Mouse (Mus musculus) hindbrain, embryonic 10.5 days (tissue): Measurements from ENCODE around the gene Eloa. TPM values are rescaled to one million over a fixed set of nuclear protein-coding genes. Genes with fewer than 3 reads are reported as not detected.

ENCODE experiments used
- DNase-seq: peaks from one replicate; pipeline ENCODE4 v3.0.0-alpha.2; 2017; ENCODE audit warnings: low spot score
- H3K27ac ChIP-seq: fragments of 300-500 bp; sonication (generic); 2 replicates; pipeline ENCODE4 v1.5.1; 2016; ENCODE audit warnings: mild to moderate bottlenecking, moderate library complexity
- H3K27me3 ChIP-seq: fragments of 300-500 bp; sonication (generic); 2 replicates; pipeline ENCODE4 v1.6.1; 2016; ENCODE audit warnings: mild to moderate bottlenecking; ENCODE audit not compliant: poor library complexity, insufficient read depth, severe bottlenecking
- H3K36me3 ChIP-seq: fragments of 300-500 bp; sonication (generic); 2 replicates; pipeline ENCODE4 v1.6.1; 2016; ENCODE audit warnings: mild to moderate bottlenecking, moderate library complexity
- H3K4me1 ChIP-seq: fragments of 300-500 bp; sonication (generic); replicated peaks from 2 replicates; pipeline ENCODE4 v1.6.1; 2016; ENCODE audit warnings: mild to moderate bottlenecking
- H3K4me3 ChIP-seq: fragments of 300-500 bp; sonication (generic); 2 replicates; pipeline ENCODE4 v1.5.1; 2016; ENCODE audit warnings: mild to moderate bottlenecking, moderate library complexity
- H3K9me3 ChIP-seq: fragments of 300-500 bp; sonication (generic); 2 replicates; pipeline ENCODE4 v1.6.1; 2016; ENCODE audit warnings: mild to moderate bottlenecking, moderate library complexity
- WGBS: fragments of 180-500 bp; shearing (Covaris S2); methylation state at CpG from one replicate; pipeline ENCODE4 v1.1.7; 2016; 5-methylcytosine and 5-hydroxymethylcytosine counted together
- polyA plus RNA-seq: library from polyadenylated mRNA; unstranded; fragments of >200 nt; fragmentation: Nextera tagmentation; extraction: Ambion mirVana; gene quantifications from 2 replicates; pipeline ENCODE4 v1.2.1, GENCODE M21; 2016

The Eloa gene
- polyA plus RNA-seq, 1 experiment from 2014 or later: 31.0 TPM

DNA sequence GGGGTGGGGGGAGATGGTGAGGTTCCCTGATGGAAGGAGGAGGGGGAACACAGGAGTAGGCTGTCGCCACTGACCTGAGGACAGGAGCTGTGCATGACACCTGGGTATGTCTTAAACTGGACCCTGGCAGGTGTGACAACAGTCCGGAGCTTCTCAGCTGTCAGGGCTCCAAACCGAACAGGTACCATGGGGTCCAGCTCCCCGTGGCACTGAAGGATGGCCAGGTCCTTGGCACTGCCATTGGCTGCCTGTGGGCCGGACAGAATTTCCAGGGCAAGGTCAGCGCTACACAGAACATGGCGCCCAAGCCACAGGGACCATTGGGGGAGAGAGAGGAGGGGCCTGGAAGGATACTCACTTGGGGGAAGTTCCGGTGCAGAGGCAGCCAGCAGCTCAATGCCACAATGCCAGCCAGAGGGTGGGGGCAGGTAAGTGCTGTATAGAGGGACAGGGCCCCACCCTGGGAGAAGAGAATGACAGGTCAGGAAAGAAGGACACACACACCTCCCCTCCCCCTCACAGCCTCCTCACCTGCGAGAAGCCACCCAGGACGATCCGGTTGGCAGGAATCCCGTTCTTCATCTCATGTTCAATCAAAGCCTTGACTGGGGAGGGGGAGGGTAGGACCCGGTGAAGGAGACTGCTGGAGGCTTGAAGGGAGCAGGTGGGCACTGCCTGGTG lies 52.4 kb downstream of the Eloa start:
- peaks cover 54% of the 10 kb centered on the region for H3K4me1 ChIP-seq
- WGBS: 92% methylated on average over 13 of the region's 13 CpGs
- no peak overlapping the region for H3K27ac ChIP-seq
- 0 out of 2 replicates have a peak overlapping the region, but pooled peaks have one; percentile 18 for H3K4me3 ChIP-seq
- no peak for DNase-seq
- H3K9me3 ChIP-seq: no peaks in the 10 kb centered on the region
- no peaks in the 10 kb centered on the region for H3K27me3 ChIP-seq
- peaks cover 66% of the 10 kb centered on the region for H3K36me3 ChIP-seq

DNA sequence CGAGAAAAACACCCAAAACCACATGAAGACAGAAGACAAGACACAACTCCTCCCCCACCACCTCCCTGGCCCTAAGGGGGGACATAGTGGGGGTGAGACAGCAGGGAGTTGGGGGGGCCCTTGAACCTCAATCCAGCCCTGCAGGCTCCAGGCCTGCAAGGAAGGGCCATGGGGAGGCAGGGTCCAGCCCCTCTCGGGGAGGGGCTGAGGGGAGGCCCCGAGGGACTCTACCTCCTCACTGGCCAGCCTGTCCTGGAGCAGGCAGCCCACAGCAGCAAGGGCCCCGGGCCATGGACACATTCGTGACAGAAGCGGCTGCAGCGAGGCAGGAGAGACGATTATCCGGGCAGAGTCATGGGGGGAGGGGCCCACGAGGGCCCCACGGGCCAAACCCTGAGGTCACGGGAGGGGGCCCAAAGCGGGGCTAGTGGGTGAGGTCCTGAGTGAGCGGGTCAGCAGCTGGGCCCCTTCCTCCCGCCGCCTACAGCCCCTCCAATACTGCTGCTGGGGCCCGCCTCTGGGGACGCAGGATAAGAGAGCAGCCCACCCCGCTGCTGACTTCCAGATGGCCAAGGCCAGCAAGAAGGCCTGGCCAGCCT lies 53.2 kb downstream of the Eloa start:
- Histone ChIP-seq H3K9me3 (no peaks in the 10 kb centered on the region), H3K27me3 (no peaks in the 10 kb centered on the region), H3K27ac (0 out of 2 replicates have a peak overlapping the region, but pooled peaks have one; percentile 5), H3K4me3 (peak overlapping the region; percentile 18; the same call in 1 of the 2 replicates), H3K4me1 (peaks cover 58% of the 10 kb centered on the region), H3K36me3 (peaks cover 60% of the 10 kb centered on the region)
- DNase-seq: no peak
- 77% methylated on average over 19 of the region's 19 CpGs for WGBS

DNA sequence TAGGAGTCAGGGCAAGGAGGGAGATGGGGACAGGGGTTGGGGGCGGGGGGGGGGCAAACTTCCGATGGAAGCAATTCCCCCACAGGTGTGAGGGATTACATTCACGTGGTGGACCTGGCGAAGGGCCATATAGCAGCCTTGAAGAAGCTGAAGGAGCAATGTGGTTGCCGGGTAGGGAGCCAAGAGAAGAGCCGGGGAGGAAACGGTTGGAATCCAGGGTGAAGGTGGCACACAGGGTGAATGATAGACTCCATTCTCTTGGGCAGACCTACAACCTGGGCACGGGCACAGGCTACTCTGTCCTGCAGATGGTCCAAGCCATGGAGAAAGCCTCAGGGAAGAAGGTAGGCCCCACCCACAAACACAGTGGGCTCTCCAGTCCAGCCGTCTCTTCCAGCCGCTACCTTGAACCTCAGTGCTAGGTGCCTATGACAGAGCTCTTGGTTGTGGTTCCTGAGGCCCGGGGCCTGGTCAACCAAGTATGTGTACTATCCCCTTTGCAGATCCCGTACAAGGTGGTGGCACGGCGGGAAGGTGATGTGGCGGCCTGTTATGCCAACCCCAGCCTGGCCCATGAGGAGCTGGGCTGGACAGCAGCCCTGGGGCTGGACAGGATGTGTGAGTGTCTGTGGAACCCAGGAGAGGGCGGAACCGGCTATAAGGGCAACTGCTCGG lies 54.3 kb downstream of the Eloa start:
- H3K27me3 ChIP-seq: no peaks in the 10 kb centered on the region
- H3K9me3 ChIP-seq: no peaks in the 10 kb centered on the region
- peaks cover 61% of the 10 kb centered on the region for H3K36me3 ChIP-seq
- WGBS: 92% methylated on average over 18 of the region's 18 CpGs
- H3K27ac ChIP-seq: no peak overlapping the region
- H3K4me1 ChIP-seq: peaks cover 59% of the 10 kb centered on the region
- no peak for DNase-seq
- no peak overlapping the region; the same call in 1 of the 2 replicates for H3K4me3 ChIP-seq

DNA sequence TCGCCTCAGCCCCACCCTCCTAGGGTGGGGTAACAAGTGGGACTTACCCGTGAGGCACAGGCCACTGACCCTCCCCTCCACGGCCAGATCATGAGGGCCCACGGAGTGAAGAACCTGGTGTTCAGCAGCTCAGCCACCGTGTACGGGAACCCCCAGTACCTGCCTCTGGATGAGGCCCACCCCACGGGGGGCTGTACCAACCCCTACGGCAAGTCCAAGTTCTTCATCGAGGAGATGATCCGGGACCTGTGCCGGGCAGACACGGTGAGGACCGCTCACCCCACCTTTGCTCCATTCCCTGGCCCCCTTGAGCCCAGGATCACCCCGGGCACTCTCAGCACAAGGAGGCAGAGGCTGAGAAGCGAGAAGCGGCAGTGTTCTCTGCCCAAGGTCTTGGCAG lies 55.3 kb downstream of the Eloa start:
- no peaks in the 10 kb centered on the region for H3K9me3 ChIP-seq
- H3K27me3 ChIP-seq: no peaks in the 10 kb centered on the region
- H3K4me3 ChIP-seq: no peak overlapping the region; the same call in 1 of the 2 replicates
- H3K27ac ChIP-seq: no peak overlapping the region
- peaks cover 52% of the 10 kb centered on the region for H3K4me1 ChIP-seq
- peaks cover 63% of the 10 kb centered on the region for H3K36me3 ChIP-seq
- no peak for DNase-seq
- whole genome bisulfite sequencing: 94% methylated on average over 16 of the region's 16 CpGs

DNA sequence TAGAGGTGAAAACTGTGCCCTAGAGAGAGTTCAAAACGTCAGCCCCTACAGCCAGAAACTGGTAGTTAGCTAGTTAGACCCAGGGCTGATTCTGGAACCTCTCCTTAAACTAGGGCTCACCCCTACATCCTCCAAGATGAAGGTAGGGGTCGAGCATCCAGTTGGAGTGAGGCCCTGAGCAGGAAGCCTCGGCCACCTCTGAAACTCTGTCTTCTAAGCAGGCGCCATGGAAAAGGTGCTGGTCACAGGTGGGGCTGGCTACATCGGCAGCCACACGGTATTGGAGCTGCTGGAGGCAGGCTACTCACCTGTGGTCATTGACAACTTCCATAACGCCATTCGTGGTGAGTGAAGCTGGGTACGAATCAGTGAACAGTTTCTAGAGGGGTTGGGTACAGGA lies 56.5 kb downstream of the Eloa start:
- Histone ChIP-seq H3K4me1 (peaks cover 41% of the 10 kb centered on the region), H3K27me3 (no peaks in the 10 kb centered on the region), H3K9me3 (no peaks in the 10 kb centered on the region), H3K27ac (no peak overlapping the region), H3K36me3 (peaks cover 55% of the 10 kb centered on the region), H3K4me3 (peak overlapping the region; percentile 7; the same call in 1 of the 2 replicates)
- no peak for DNase-seq
- WGBS: 86% methylated on average over 9 of the region's 9 CpGs

DNA sequence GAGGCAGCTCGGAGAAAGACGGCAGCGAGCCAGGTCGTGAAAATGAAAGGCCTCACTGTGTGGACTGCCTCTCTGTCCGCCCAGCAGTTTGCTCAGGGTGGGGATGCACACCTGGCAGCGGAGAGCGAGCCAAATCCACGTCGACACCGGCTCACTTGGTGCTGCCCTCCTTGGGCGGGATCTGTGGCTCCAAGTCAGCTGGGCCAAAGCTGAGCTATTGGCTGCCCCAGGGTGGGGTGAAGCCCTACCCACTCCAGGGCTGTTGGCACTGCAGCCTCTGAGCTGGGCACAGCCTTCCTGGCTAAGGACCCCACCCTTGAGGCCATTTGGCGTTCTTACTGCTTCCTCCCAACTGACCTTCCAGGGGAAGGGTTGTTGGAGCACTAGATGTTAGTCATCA lies 57.1 kb downstream of the Eloa start:
- Histone ChIP-seq H3K9me3 (no peaks in the 10 kb centered on the region), H3K36me3 (peaks cover 55% of the 10 kb centered on the region), H3K27me3 (no peaks in the 10 kb centered on the region), H3K4me3 (peak overlapping the region; percentile 78), H3K27ac (peak overlapping the region; percentile 88), H3K4me1 (peaks cover 41% of the 10 kb centered on the region)
- 9% methylated on average over 12 of the region's 12 CpGs for WGBS
- no peak for DNase-seq

DNA sequence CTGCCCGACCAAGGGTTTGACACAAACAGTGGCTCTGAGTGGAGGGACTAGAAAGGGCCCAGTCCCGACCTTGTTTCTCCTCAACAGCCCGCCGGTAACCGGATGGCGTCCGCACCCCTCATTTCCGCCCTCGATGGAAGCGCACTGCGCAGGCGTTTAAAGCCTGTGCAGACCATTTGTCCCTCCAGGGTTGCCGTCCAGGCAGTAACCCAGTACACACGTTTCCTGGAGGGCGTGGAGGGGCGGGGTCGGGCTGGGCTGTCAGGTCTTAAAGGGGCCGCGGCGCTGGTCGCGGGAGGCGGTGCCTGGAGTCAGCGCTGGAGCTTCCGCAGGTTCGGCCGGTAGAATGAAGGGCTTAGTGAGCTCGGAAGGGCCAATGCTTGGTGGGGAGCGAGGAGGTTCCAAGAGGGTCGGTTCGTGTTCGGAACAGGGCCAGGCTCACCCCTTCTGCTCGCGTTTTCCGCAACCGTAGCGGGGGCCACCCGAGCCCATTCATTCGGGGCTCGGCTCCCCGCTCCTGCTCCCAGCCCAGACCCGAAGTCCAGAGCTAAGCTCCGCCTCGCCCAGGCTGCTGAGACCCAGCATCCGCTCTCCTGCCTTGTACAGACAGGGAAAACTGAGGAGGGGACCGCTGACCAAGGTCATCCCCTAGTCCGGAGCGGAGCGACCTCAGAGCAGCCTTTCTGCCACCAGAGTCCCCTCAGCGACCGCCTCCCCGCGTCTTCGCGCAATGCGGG lies 57.9 kb downstream of the Eloa start, which contains the start of gene Gale:
Gale (plus strand) TSS at position 271 of the 737 bp plus-strand sequence.
- H3K4me1 ChIP-seq: peaks cover 34% of the 10 kb centered on the region
- peak; percentile 97 for DNase-seq
- peaks cover 55% of the 10 kb centered on the region for H3K36me3 ChIP-seq
- WGBS: under 1% methylated on average over 56 of the region's 56 CpGs
- peak within 1 kb of the TSS; percentile 88 for H3K27ac ChIP-seq
- H3K27me3 ChIP-seq: no peaks in the 10 kb centered on the region
- peak within 1 kb of the TSS; percentile 78 for H3K4me3 ChIP-seq
- no peaks in the 10 kb centered on the region for H3K9me3 ChIP-seq

DNA sequence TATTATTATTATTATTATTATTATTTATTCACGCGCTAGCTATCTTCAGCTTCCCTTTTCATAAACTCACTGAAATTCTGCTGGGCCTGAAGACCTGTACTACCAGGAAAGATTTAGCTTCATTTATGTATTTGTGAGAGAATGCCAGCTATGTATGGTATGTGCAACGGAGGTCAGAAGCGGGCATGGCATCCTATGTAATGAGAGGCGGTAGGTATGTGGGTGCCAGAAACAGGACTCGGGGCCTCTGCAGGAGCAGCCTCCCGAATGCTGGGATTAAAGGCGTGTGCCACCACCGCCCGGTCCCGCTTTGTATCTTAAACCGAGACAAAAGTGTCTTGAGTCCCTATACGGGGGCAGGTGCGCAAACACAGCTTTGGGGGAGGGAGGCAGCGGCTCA lies 58.6 kb downstream of the Eloa start:
- peak overlapping the region; percentile 88 for H3K27ac ChIP-seq

DNA sequence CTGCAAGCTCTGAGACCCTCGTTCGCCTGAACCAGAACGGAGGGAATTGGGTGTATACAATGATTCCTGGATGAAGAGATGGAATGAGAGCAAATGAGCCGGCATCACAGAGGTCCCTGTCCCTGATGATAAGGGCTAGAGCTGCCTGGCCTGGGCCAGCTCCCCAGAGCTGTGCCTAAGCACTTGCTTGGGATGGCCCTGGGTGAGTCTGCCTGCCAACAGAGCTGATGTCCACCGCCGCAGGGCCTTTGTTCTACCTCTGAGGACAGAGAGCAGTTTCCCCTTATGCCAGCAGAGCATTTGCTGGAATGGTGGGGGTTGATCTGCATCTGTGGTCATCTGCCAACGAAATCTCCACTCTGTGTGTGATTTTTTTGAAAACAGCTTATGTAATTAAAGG lies 59.4 kb downstream of the Eloa start:
- Histone ChIP-seq H3K36me3 (peaks cover 54% of the 10 kb centered on the region), H3K4me3 (no peak overlapping the region), H3K27ac (no peak overlapping the region), H3K27me3 (no peaks in the 10 kb centered on the region), H3K4me1 (peaks cover 25% of the 10 kb centered on the region), H3K9me3 (no peaks in the 10 kb centered on the region)
- no peak for DNase-seq
- whole genome bisulfite sequencing: 94% methylated on average over 7 of the region's 7 CpGs

More for the DNA sequence above, 58.6 kb downstream of the Eloa start:
- peaks cover 28% of the 10 kb centered on the region for H3K4me1 ChIP-seq
- no peaks in the 10 kb centered on the region for H3K9me3 ChIP-seq
- H3K27me3 ChIP-seq: no peaks in the 10 kb centered on the region
- H3K4me3 ChIP-seq: peak overlapping the region; percentile 78
- peaks cover 55% of the 10 kb centered on the region for H3K36me3 ChIP-seq
- WGBS: 7% methylated on average over 15 of the region's 15 CpGs
- no peak for DNase-seq

DNA sequence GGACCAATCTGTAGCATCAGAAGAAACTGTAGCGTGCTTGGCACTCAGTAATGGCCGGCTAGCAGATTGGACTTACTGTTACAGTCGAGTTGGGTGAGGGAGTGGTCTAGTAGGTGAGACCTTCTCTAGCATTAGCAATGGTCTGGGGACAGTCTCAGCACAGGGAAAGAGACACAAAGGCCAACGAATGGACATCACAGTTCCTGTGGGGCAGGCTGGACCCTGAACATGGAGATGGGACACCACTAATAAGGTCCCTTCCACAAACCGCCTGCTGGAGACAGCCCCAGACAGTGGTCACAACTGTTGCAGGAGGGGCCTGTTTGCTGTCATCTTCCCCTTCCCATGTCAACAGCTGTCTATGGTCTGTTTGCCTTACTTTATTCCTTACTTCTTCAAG lies 59.9 kb downstream of the Eloa start:
- Histone ChIP-seq H3K27me3 (no peaks in the 10 kb centered on the region), H3K9me3 (no peaks in the 10 kb centered on the region), H3K36me3 (peaks cover 49% of the 10 kb centered on the region), H3K4me1 (peaks cover 25% of the 10 kb centered on the region), H3K4me3 (no peak overlapping the region), H3K27ac (no peak overlapping the region)
- DNase-seq: no peak
- WGBS: 92% methylated on average over 5 of the region's 5 CpGs

DNA sequence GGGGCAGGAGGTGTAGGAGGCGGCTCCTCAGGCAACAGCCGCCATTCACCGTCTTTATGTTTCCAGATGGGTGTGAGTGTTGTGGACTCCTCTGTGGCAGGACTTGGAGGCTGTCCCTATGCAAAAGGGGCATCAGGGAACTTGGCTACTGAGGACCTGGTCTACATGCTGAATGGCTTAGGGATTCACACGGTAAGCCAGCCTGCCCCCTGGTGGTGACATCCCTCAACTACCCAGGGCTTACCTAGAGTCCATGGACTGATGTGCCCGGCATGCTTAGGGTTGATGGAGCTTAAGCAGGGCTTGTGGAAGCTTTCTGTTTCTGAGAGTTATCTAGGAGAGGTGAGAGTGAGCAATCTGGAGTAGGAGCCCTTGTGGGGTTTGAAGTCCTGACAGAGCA lies 60.8 kb downstream of the Eloa start:
- H3K27ac ChIP-seq: no peak overlapping the region
- H3K36me3 ChIP-seq: peaks cover 49% of the 10 kb centered on the region
- peaks cover 25% of the 10 kb centered on the region for H3K4me1 ChIP-seq
- peak; percentile 86 for DNase-seq
- no peaks in the 10 kb centered on the region for H3K9me3 ChIP-seq
- 22% methylated on average over 5 of the region's 5 CpGs for WGBS
- H3K27me3 ChIP-seq: no peaks in the 10 kb centered on the region
- no peak overlapping the region for H3K4me3 ChIP-seq

DNA sequence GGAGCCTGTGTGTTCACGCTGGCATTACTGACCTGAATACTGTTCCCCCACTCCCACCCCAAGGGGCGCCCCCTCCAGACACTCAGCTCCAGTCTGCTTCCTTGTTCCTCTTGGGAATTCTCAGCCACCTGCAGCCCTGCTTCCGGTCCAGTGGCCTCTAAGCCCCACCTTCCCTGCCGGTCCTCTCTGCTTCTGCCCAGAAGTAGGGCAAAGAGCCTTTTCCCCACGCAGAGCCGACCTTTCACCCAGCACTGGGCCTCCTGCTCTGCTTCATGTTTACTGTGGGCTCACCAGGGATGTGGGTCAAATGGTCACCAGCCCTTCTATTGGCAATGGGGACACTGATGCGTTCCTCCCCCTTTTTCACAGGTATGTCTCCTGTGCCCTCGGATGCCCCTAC lies 63.2 kb downstream of the Eloa start:
- no peaks in the 10 kb centered on the region for H3K9me3 ChIP-seq
- H3K36me3 ChIP-seq: peaks cover 53% of the 10 kb centered on the region
- H3K4me3 ChIP-seq: no peak overlapping the region
- H3K27me3 ChIP-seq: no peaks in the 10 kb centered on the region
- WGBS: 64% methylated on average over 8 of the region's 8 CpGs
- H3K4me1 ChIP-seq: peaks cover 11% of the 10 kb centered on the region
- H3K27ac ChIP-seq: no peak overlapping the region
- DNase-seq: no peak
